Mouse (Mus musculus) heart, embryonic 14.5 days (tissue): ENCODE results near the gene Rubcnl. TPM values are rescaled to one million over a fixed set of nuclear protein-coding genes. Genes with fewer than 3 reads are reported as not detected.

ENCODE experiments used
- ATAC-seq: fragments of 200-750 bp; cut with Nextera tagmentation; 2 replicates; pipeline ENCODE4 v1.8.0; 2017; ENCODE audit warnings: low read depth, moderate TSS enrichment; ENCODE audit not compliant: insufficient number of reproducible peaks, insufficient read depth, low FRiP score
- H3K27ac ChIP-seq, 2 experiments: fragments of 200-500 bp in 1 of 2; fragments of 300-500 bp in 1 of 2; sonication (generic) in 1 of 2; replicated peaks in 1 of 2; 2 replicates each; pipeline ENCODE4 v1.5.1; 2012 to 2014; ENCODE audit warnings: low read depth in 2 of 2, low read length in 2 of 2, control low read depth in 1 of 2, mild to moderate bottlenecking in 1 of 2, mixed read lengths in 1 of 2; ENCODE audit not compliant: control insufficient read depth in 1 of 2, insufficient read depth in 1 of 2
- H3K27me3 ChIP-seq: fragments of 300-500 bp; sonication (generic); 2 replicates; pipeline ENCODE4 v1.6.1; 2014; ENCODE audit warnings: mild to moderate bottlenecking, low read length, control low read depth; ENCODE audit not compliant: control insufficient read depth, insufficient read depth
- H3K36me3 ChIP-seq: fragments of 300-500 bp; sonication (generic); 2 replicates; pipeline ENCODE4 v1.6.1; 2014; ENCODE audit warnings: mild to moderate bottlenecking, control low read depth, low read length, mixed read lengths; ENCODE audit not compliant: control insufficient read depth, insufficient read depth
- H3K4me1 ChIP-seq, 2 experiments: fragments of 200-500 bp in 1 of 2; fragments of 300-500 bp in 1 of 2; sonication (generic) in 1 of 2; 2 replicates each; pipeline ENCODE4 v1.6.1; 2012 to 2014; ENCODE audit warnings: low read length in 2 of 2, control low read depth in 1 of 2, mixed read lengths in 1 of 2; ENCODE audit not compliant: control insufficient read depth in 2 of 2, insufficient read depth in 2 of 2
- H3K4me2 ChIP-seq: fragments of 300-500 bp; sonication (generic); 2 replicates; pipeline ENCODE4 v1.6.1; 2014; ENCODE audit warnings: mild to moderate bottlenecking, low read length
- H3K4me3 ChIP-seq, 2 experiments: fragments of 200-500 bp in 1 of 2; fragments of 300-500 bp in 1 of 2; sonication (generic) in 1 of 2; 2 replicates each; pipeline ENCODE4 v1.5.1; 2012 to 2014; ENCODE audit warnings: low read length in 2 of 2, mild to moderate bottlenecking in 2 of 2, control low read depth in 1 of 2, low read depth in 1 of 2, moderate library complexity in 1 of 2; ENCODE audit not compliant: control insufficient read depth in 1 of 2, insufficient read depth in 1 of 2
- H3K9ac ChIP-seq: fragments of 300-500 bp; sonication (generic); 2 replicates; pipeline ENCODE4 v1.6.1; 2014; ENCODE audit warnings: mild to moderate bottlenecking, low read length
- H3K9me3 ChIP-seq: fragments of 300-500 bp; sonication (generic); 2 replicates; pipeline ENCODE4 v1.6.1; 2016; ENCODE audit warnings: low read length, control low read depth; ENCODE audit not compliant: control insufficient read depth
- WGBS: fragments of 180-500 bp; shearing (Covaris S2); extraction: QIAGEN DNeasy Blood & Tissue Kit; methylation state at CpG from one replicate; pipeline ENCODE4 v1.1.7; 2014; 5-methylcytosine and 5-hydroxymethylcytosine counted together
- polyA plus RNA-seq: library from polyadenylated mRNA; unstranded; fragments of >200 nt; fragmentation: Nextera tagmentation; extraction: Ambion mirVana; gene quantifications from 2 replicates; pipeline ENCODE4 v1.2.1, GENCODE M21; 2014

Gene Rubcnl
- polyA plus RNA-seq, 1 experiment from 2014 or later: 1.6 TPM

- Histone ChIP-seq H3K4me1 (peaks cover 9 to 22% of the 10 kb centered on the region in 2 experiments), H3K4me2 (no peak overlapping the region), H3K36me3 (no peaks in the 10 kb centered on the region), H3K9me3 (no peaks in the 10 kb centered on the region), H3K27ac (no peak overlapping the region), H3K27me3 (no peaks in the 10 kb centered on the region), H3K4me3 (no peak overlapping the region), H3K9ac (no peak overlapping the region)
- 82% methylated on average over 18 of the region's 18 CpGs for WGBS
- ATAC-seq: no peak
Measured at GRCm38 (mm10) chr14:75017877-75018825, 2.3 kb downstream of the Rubcnl start.

- Histone ChIP-seq H3K36me3 (no peaks in the 10 kb centered on the region), H3K27ac (no peak overlapping the region), H3K9ac (no peak overlapping the region), H3K4me2 (no peak overlapping the region), H3K4me1 (peaks cover 9 to 22% of the 10 kb centered on the region in 2 experiments), H3K9me3 (no peaks in the 10 kb centered on the region), H3K4me3 (no peak overlapping the region), H3K27me3 (no peaks in the 10 kb centered on the region)
- ATAC-seq: no peak
- 81% methylated on average over 4 of the region's 4 CpGs for WGBS
Measured at GRCm38 (mm10) chr14:75018829-75019228, 3.0 kb downstream of the Rubcnl start.

- Histone ChIP-seq H3K27me3 (no peaks in the 10 kb centered on the region), H3K9ac (no peak overlapping the region), H3K4me3 (no peak overlapping the region), H3K9me3 (no peaks in the 10 kb centered on the region), H3K4me1 (peaks cover 9 to 22% of the 10 kb centered on the region in 2 experiments), H3K27ac (0 out of 4 replicates have a peak overlapping the region, but pooled peaks of 1 of the 2 experiments have one; percentile 24), H3K4me2 (peak overlapping the region; percentile 13), H3K36me3 (no peaks in the 10 kb centered on the region)
- 37% methylated on average over 12 of the region's 12 CpGs for WGBS
- no peak for ATAC-seq
Measured at GRCm38 (mm10) chr14:75020581-75021253, 4.9 kb downstream of the Rubcnl start.

- Histone ChIP-seq H3K9me3 (no peaks in the 10 kb centered on the region), H3K4me3 (no peak overlapping the region), H3K27ac (no peak overlapping the region), H3K4me2 (no peak overlapping the region), H3K4me1 (peaks cover 9 to 19% of the 10 kb centered on the region in 2 experiments), H3K36me3 (no peaks in the 10 kb centered on the region), H3K27me3 (no peaks in the 10 kb centered on the region), H3K9ac (no peak overlapping the region)
- ATAC-seq: no peak
- WGBS: 85% methylated on average over 9 of the region's 9 CpGs
Measured at GRCm38 (mm10) chr14:75022522-75022921, 6.7 kb downstream of the Rubcnl start.

GRCm38 (mm10) chr14:75024793-75025710 is 9.2 kb downstream of the Rubcnl start:
- no peak overlapping the region for H3K27ac ChIP-seq
- H3K4me3 ChIP-seq: no peak overlapping the region
- no peak overlapping the region for H3K4me2 ChIP-seq
- H3K9me3 ChIP-seq: no peaks in the 10 kb centered on the region
- no peaks in the 10 kb centered on the region for H3K27me3 ChIP-seq
- peaks cover 3 to 11% of the 10 kb centered on the region in 2 experiments; a peak in 3 of 4 replicates for H3K4me1 ChIP-seq
- no peak for ATAC-seq
- 75% methylated on average over 8 of the region's 8 CpGs for WGBS
- H3K9ac ChIP-seq: no peak overlapping the region
- no peaks in the 10 kb centered on the region for H3K36me3 ChIP-seq

GRCm38 (mm10) chr14:75030764-75031163 is 14.9 kb downstream of the Rubcnl start:
- Histone ChIP-seq H3K4me3 (no peak overlapping the region), H3K36me3 (no peaks in the 10 kb centered on the region), H3K27ac (no peak overlapping the region), H3K4me1 (no peaks in the 10 kb centered on the region), H3K4me2 (no peak overlapping the region), H3K9me3 (no peaks in the 10 kb centered on the region), H3K27me3 (no peaks in the 10 kb centered on the region), H3K9ac (no peak overlapping the region)
- no peak for ATAC-seq
- WGBS: 70% methylated on average over 7 of the region's 7 CpGs

- no peaks in the 10 kb centered on the region for H3K4me1 ChIP-seq
Measured at GRCm38 (mm10) chr14:75031999-75032575, 16.3 kb downstream of the Rubcnl start.

More at GRCm38 (mm10) chr14:75031999-75032575, 16.3 kb downstream of the Rubcnl start:
- H3K27ac ChIP-seq: no peak overlapping the region
- WGBS: 78% methylated on average over 9 of the region's 9 CpGs
- no peaks in the 10 kb centered on the region for H3K9me3 ChIP-seq
- no peak overlapping the region for H3K4me3 ChIP-seq
- no peaks in the 10 kb centered on the region for H3K36me3 ChIP-seq
- no peak overlapping the region for H3K4me2 ChIP-seq
- H3K9ac ChIP-seq: no peak overlapping the region
- H3K27me3 ChIP-seq: no peaks in the 10 kb centered on the region
- ATAC-seq: no peak
